Mouse (Mus musculus) lung, postnatal 14 days (tissue): ENCODE results near the gene Dock9.
"Not testable (repeated sequence)": the region's sequence is repeated elsewhere in the genome, so short reads cannot be mapped to it uniquely, and the experiment has no call there.

Experiments used
- DNase-seq: peaks from one replicate; pipeline ENCODE4 v3.0.0; 2021

Dock9 gene

DNA sequence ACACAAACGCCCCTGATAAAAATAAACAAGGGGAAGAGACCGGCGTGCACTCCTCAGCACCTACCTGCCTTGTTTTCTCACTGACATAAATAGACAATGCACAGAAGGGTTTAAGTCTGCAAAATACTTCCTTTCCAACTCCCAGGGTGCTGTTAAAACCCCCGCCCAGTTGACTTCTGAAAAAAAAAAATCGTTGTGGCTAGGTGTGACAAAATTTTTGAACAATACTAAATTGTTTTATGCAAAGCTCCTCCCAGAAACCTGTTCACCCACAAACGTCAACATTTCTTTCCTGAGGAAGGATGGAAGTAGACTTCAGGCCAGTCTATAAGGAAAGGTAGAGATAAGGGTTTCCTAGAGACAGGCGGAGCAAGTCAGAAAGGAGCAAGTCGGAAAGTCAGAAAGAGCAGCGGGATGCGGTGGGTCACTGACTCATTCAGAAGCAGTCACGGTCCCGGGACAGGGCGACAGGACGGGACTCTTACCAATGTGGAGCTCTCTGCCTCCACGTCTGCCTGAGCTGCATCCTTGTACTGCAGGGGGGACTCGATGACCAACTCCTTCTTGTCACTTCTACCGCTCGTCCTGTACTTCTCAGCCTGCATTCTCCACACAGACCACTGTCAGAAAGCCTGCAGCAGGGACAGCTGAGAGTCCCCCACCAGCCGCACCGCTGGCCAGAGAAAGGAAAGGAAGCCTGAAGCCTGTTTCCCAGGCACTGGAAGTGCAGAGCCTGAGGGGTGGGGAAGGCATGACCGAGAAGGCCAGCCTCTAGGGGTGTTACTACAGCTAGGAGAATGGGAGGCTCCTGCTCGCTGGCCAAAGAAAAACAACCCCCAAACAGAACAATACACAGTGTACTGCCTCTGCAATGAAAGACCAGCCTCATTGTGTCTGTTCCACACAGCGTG lies 99.7 kb downstream of the Dock9 start:
- peak; percentile 72 for DNase-seq

DNA sequence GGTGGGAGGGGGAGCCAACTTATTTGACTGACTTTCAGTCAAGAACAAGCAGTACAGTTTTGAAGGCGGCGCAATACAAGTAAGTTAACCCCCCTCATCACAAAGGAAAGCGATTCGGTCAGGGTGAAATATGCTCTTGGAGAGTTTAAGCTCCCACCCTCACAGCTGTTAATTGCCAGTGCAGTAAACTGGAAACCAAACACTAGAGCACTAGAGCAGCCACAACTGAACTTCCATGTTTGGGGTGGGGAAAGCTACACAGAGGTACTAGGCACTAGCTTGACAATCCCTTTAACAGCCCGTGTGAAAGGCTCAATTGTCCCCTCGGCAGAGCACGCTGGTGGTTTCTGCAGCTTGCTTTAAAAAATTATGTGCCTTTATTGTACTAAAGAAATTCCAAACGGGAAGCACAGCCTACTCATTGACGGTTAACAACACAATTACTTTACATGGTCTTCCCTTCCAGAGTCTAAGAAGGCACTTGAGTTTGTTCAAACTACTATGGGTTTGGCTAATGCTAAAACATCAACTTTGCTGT lies 100.4 kb downstream of the Dock9 start:
- DNase-seq, result no peak

DNA sequence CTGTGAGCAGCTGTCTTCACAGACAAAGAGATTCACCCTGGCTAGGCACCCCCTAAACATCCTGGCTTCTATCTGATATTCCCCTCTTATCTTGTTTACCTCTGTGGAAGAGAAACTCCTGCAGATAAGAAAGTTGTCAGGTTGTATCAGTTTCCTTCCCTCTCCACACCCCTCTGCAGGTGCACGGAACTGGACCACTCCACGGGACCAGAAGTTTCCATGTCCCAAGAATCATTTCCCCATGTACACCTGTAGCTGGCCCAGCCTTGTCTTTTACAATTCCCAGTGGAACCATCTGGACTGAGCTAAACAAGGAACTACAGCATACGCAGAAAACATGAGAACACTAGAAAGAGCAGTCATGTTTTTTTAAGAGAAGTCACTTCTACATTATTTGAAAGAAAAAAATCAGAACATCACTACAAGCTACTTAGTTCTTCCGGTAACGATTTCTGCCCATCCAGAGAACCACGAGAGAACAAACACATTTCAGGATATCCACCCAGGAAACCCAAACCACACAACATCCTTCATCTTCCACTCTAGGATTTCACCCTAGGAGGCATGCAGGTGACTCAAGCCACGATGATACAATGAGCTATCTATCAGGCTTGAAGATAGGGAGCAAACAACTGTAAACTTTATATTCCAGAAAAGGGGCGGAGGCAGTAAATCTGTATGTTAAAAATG lies 101.1 kb downstream of the Dock9 start:
- DNase-seq, result no peak

DNA sequence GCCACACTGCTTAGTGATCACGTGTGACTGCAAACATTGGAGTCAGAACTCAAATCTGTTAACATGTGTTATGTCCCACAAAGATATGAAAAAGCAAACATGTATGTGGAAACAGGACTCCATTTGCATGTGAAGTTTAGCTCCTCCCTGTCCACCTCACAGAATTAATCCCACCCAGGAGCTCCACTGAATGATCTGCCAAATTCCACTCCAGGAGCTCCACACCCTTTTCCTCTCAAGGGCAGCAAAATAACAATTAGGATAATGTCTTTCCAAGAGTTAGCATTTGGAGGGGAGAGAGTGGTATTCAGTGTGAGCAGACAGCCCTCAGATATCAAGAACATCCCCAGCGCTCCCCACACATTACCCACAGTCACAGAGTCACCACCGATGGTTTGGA lies 102.9 kb downstream of the Dock9 start:
- no peak for DNase-seq

DNA sequence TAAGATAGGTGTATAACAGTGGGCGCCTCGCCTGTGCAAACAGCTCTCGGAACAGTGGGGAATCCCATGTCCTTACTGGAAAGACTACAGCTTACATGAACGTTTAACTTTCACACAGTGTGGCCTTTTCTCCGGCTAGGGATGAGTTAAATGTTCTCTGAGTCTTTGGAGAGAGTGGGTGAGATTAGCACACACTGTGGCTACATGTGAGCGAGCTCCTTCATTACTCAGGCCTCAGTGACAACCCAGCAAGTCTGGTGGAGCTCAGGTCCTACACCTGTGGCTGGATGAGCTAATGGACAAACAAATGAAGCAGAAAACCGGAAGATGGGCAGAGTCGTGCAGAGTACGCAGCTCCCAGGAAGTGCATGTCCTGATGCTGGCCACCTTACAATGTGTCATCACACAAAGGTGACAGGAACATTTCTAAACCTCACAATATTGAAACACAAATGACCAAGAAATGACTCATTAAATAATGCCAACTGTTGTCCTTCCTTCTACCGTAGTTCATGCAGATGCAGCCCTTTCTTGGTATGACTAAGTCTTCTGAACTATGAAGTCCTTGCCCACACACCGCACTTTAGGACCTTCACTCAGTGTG lies 103.5 kb downstream of the Dock9 start:
- no peak for DNase-seq

DNA sequence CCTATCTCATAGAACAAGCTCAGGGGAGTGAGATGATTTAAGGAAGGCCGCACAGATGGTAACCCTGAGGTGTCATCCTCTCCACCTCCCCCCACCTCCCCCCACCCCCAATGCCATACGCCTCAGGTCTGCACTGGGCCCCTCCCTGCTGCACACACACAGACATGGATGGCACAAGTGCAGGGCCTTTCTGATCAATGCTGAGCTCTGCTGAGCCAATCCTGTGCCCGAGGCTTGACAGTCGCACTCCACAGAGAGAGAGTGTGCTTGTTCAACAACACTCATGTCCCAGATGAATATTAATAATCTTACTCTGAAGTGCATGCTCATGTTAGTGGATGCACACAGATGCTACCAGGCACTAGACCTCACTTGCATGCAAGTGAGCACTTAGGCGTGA lies 108.0 kb downstream of the Dock9 start:
- DNase-seq, result not testable (repeated sequence)

DNA sequence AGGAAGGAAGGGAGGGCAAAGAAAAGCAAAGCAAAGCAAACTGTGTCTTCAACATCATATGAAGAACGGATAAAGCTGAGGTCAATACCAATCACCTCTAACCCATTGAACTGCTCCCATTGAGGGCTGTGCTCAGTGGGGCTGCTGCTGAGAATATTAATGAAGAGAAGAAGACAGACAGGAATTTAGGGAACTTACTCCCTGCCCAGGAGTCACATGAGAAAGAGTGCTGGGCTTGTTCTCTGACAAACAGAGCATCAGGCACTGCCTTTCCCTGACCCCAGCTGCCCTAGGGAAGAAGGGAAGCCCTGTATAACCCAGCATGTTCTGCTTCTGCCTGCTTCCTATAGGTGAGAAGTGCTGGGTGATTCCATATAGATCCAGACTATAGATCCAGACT lies 109.5 kb downstream of the Dock9 start:
- DNase-seq, result no peak

DNA sequence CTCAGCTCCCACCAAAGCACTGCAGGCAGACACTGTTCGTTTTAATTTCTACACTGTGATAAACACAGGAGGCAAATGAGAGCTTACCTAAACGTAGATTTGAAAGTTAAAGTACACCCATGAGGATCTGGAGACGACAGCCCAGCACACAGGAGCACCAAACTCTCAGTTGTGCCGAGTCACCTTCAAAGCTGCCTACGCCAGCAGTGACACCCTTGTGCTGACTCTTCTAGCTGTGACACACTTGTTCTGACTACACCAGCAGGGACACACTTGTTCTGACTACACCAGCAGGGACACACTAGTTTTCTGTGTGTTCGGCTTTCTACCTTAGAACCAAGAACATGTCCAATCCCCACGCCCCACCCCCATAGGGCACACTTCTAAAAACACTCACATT lies 110.4 kb downstream of the Dock9 start:
- no peak for DNase-seq

DNA sequence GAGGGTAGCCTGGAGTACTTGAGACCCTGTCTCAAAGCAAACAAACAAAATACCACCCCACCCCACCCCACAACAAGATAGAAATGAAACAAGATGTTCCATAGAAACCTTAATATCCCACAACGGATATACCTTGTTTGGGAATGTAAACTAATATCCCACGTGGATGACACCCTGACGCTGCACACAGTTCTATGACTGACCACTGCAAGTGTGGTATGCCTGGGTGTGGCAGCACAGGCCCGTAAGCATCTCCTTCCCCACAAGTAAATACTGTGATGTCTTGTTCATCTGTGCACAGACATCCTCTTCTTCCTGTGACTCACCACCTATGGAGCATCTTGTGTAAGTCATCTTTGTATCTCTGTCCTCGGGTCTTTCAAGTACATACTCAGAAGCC lies 118.7 kb downstream of the Dock9 start:
- no peak for DNase-seq

DNA sequence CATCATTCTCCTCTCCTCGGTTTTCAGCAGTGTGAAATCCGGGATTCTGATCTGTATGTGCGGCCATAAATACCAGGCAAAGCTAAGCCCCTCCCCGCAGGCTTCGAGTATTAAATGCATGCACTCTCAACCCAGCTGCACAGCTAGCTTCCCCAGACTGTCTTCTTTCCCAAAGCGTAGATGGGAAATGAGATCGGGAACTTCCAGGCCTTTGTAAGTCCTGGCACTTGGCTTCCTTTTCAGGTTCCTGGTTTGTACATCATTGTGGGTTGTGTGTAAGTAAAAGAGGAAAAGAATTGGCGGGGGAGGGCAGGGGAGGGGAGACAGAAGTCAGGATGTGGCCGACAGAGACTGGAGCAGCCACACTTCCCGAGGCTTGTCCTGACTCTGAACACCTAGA lies 119.2 kb downstream of the Dock9 start:
- DNase-seq, result peak; percentile 18

DNA sequence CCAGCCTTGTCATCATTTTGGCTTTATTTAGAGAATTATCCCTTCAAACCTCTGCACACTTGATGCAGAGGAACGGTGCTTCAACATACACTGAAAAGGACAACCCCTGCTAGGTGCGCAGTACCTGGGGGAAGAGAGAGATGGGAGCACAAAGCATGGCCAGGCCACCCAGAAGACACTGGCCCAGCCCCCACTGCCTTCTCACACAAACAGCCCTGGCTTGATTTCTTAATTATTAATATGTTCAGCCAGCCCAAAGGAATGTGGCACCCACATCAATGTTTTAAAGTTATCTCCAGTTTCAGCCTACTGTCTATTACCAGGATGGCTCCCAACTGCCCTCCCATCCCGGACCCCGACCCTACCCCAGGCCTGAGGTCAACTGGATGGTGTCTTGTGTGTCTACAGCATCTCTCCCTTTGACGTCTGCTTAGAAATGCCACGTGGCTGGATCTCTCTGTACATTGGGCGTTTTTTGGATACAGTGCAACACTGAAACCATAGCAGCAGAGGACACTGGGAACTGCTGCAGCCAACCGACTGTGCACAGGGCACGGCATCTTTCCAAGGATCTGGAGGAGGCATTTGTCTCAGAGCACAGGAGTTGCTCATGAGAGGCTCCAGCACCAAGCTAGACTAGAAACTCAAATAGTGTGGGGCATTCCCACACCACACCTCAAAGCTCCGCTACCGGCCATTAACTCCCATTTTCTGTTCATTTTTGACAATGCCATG lies 120.9 kb downstream of the Dock9 start:
- DNase-seq, result no peak

DNA sequence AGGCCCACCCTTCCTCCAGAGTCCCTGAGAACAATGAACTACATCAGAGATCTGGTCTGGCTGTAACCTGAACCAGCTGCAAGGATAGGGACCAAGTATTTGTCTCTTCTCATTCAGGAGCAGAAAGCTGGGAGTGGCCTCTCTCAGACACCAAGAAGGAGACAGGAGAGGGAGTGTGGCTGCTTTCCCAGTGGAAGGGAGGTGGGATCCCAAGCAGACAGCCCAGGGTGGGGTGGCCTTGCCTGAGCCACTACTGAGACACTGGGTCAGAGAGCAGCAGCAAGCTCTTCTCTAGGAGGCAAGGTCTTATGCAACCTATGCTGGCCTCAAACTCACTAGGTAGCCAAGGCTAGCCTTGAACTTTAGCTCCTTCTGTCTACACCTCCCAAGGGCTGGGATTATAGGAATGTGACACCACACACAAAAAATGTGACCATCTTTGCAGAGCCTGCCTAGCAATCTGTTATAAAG lies 121.5 kb downstream of the Dock9 start:
- no peak for DNase-seq

DNA sequence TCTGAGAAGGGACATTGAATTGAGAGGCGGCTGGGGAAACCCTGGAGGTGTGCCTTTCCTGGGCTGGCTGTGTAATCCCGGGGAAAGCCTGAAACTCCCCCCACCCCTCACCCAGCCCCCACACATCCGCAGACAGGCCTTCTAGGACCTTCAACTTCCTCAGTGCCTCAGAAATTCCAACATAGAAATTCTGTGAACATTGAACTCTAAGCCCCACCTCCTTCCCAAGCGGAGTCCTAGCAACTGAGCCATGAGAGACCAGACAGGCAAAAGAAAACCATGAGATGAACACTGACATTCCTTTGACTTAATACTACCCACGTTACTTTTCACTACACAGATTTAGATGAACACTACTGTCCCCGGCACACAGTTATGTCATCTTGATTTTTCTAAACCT lies 122.1 kb downstream of the Dock9 start:
- DNase-seq, result no peak

DNA sequence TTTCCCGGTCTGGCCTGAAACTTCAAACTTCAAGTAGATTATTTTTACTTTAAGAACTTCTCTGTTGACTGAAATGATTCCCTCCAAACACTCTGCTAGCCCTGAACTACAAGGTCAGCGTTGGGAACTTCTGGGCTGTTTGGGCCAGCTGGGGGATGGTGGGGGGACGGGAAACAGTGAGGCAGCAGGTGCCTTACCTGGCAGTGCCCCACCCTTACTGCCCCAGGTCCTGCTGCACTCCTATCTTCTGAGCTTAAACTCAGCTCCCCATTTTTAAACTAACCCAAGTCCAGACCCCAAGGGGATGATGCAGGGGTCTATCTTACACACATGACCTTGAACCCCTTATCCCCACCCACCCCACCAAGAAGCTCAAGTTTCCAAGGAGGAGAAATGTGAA lies 122.5 kb downstream of the Dock9 start:
- DNase-seq, result no peak

DNA sequence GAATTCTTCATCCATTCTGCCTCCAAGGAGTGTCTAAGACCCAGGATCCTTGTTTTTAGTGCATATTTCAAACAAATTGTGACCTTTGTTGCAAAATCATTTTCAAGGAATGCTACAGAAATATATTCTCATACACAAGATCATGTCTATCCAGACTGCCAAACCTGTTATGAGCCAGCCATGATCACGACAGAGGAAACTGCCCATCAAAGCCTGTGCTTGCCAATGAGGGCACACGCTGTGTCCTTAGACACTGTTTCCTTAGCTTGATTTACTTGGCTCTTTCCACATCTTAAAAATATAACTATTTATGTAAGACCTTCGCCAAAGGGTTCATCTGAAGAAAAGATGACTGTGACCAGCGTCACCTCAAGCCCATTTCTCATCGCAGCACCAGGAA lies 127.6 kb downstream of the Dock9 start:
- no peak for DNase-seq

DNA sequence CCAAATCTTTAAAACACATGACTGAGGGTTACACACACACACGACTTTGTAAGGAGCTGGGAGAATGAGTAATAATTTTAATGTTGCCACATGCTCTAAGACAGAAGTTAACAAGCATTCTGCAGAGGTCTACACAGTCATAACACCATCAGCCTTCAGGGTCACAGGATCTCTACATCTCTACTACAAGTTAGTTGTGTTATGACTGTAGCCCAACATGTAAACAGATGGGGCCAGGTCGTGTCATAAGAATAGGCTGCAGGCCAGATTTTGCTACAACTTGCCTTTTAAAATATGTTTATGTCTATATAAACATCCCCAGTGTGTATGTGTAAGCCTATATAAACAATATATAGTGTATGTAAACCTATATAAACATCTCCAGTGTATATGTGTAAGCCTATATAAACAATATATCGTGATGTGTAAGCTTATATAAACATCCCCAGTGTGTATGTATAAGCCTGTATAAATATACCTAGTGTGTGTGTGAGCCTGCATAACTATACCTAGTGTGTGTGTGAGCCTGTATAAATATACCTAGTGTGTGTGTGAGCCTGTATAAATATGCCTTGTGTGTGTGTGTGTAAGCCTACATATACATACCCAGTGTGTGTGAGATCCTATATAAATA lies 130.9 kb downstream of the Dock9 start:
- DNase-seq, result no peak

DNA sequence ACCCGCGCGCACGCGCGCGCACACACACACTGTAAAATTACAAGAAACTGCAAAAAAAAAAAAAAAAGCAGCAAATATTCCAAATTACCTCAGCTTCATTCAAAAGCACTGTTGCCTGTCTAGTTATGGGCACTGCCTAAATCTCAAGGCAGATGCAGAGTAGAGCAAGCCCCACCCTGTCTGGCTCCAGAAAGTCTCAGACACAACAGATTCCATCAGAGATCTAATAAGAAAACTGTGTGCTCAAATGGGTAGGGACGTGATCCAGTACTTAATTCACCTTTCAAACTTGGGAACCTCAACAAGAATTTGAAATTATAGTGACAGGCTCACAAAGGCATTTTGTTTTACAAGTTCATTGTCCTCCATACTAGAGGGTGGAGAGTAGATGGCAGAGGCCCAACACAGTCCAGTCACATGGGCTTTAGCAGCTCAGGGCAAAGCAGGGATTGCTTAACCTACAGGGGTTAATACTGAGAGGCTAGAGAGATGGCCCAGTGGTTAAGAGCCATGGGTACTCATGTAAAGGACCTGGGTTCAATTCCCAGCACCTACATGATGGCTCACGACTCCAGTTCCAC lies 131.9 kb downstream of the Dock9 start:
- peak; percentile 41 for DNase-seq

DNA sequence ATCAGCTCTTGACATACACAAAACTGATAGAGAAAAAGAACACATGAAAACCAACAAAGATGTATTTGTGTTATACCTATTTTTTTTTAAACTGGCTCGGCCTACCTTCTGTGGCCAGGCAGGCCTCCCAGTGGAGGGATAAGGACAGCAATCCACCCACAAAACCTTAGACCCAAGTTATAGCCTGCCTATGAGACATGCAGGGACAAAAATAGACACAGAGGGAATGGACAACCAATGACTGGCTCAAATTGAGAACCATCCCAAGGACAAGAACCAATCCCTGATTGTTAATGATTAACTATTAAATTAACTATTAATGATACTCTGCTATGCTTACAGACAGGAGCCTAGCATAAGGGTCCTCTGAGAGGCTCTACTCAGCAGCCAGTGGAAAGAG lies 133.7 kb downstream of the Dock9 start:
- no peak for DNase-seq

DNA sequence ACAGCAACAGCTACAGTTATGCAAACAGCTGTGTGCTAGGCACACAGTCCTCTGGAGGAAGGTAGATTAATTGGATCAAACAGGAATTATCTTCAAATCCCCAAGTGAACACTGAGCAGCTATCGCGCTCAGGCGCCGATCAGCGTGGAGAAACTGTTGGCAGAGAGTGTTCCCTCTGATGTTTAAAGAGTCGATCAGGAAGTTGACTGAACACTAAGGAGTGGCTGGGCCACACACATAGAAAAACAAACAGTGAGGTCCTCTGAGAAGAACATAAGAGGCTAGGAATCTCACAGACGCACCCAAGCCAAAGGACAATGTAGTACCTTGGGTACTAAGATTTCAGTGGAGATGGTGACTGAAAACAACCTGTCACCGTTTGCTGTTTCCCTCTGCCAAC lies 136.7 kb downstream of the Dock9 start:
- peak; percentile 52 for DNase-seq

DNA sequence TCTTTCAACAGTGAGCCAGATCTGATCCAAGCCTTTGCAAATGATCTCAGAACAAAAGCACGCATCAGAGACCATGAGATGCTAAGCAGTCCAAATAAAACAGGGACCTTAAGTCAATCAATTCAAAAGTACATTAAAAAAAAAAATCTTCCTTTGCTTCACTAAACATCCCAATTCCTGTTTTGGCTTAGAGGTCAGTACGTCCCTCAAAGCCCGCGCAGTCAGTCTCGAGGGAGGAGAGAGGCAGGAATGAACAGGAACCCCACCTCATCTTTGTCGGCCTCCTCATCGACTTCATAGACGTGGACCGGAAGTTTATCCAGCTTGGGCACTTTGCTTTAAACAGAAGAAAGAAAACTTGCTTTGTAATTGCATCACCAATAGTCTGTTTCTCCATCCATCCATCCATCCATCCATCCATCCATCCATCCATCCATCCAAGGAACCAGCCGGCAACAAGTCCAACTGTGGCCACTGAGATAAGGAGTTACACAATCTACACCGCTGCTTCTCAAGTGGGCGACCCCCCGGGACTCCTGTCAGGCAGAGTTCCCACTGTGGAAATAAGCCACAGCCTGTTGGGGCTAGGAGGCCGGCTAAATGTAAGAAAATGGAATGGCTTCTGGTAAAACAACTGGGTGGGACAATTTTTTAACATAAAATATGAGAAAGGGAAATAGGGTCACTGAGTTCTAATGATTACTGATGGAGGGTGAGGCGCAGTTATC lies 137.3 kb downstream of the Dock9 start:
- DNase-seq, result peak; percentile 49
